Mouse (Mus musculus): ENCODE measurements around the gene Cplx3.

- TF ChIP-seq CTCF (IDR thresholded peaks at IDR 0.05; ENCODE audit: low read depth), result no peak
- TF ChIP-seq EP300 (optimal IDR thresholded peaks at IDR 0.05), result no peak
Observed at GRCm38 (mm10) chr9:57652351-57652750, 46.3 kb upstream of the Cplx3 start.
